Mouse (Mus musculus) regulatory T cell (primary cell): ENCODE results near the gene Aff3.

Source experiments
- in situ Hi-C: fragments of 300-600 bp; cut with MboI, MseI; formaldehyde crosslinking; loops from one replicate; pipeline ENCODE4 v1.15.1; 2025; ENCODE audit warnings: high pct_unique_total_duplicates

Aff3 gene

DNA sequence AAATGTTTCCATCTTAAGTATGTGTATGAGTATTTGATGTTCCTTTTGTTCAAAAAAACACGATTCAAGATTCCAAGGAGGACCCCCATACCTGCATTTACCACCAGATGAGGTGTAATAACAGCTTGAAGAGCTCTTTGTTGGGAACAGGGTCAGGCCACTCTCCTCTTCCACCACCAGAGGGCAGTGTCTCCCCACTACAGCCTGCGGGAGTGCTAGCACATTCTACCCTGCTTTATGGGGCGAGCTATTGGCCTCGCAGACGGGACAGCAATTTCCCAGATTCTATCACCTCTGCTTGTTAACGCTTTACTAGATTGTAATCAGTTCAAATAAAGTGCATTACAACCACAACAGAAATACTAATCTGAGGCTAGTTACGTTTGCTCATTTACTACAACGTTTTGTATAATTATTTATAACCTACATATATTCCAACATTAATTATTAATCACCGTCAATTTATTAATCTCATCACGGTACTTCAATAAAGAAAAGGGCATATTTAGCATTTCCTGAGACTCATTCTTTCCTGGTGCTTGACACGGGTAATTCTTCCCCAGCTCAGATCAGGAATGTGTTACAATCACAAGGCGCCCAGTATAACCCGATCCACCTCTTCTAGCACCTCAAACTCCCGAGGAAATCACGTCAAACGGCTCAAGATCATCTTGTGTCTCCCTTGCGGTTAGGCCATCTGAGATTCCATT, 479.1 kb downstream of the Aff3 start:
- in situ Hi-C loops: loop anchor here (5.0 kb wide), 1 partner anchor 602 kb away; no protein-coding TSS in a partner anchor

DNA sequence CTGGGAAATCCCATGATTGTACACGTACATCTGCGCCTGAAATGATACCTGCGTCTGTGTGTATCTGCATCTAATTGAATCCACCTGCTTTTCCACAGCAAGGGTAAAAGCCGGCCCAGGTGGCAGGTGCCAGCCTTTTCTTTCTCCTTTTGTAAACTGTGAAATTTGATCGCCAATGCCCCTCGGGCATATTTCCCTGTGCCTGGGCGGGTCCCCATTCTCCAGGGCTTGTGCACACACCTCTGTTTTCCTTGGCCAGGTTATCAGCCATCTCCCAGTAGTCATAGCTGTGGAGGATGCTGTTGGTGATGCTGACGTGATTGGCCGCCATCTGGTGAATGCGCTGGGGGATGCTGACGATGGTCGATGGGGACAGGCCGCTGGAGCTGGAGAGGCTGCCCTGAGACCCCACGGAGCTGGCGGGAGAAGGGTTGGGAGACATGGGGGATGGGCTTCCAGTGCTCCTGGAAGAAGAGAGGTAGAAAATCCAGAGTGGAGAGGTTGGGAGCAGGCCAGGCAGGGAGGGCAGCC, 483.7 kb downstream of the Aff3 start:
- in situ Hi-C loops: no loop called here

DNA sequence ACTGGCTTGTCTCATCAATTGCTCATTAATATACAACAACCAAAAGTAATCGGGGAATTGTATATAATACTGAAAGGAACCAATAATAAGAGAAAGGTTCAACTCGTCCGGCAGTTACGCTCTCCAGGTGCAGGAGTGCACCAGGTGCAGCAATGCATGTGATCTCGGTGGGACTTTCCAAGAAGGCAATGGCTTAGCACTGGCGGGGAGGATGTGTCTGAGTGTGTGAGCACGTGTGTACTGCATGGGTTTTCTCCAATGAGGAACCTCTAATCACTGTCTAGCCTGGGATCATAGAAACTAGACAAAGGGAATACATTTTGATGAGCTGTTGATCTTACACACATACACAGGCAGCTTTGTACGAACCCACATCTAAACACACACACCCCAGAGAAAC, 485.8 kb downstream of the Aff3 start:
- in situ Hi-C loops: no loop called here

DNA sequence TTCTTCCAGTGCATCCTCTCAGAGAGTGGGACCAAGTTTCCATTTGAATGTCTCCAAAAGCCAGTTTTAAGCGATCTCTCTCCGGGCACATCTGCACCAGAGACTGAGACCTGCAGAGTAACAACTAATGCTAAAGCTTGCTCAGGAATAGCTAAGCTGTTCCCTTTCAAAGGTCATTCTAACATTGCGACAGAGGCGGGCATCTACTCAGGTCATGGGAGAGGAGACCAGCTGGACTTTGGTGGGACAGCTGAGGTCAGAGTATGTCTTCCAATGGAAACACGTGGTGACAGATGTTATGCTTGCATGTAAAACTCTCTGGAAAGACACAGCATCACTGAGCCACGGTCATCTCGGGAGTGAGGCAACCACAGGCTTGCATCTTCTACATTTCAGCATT, 488.7 kb downstream of the Aff3 start:
- in situ Hi-C loops: no loop called here

DNA sequence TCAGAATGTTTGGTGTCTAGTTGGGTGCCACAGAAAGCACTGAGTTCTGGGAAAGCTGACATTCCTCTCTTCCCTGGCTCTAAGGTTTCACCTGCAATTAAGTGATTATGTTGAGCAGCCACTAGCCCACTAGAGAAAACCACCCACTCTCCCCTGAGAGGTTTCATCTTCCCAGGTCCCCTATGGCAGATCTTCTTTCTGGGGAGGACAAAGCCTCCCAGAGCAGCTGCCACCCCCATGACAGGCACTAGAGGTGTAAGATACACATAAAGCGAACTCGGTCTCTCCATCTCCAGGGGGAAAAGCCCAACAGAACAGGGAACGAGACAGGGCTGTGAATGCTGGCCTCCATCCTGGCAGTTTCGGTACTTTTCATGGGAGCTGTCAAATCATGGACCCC, 492.9 kb downstream of the Aff3 start:
- in situ Hi-C loops: no loop called here

DNA sequence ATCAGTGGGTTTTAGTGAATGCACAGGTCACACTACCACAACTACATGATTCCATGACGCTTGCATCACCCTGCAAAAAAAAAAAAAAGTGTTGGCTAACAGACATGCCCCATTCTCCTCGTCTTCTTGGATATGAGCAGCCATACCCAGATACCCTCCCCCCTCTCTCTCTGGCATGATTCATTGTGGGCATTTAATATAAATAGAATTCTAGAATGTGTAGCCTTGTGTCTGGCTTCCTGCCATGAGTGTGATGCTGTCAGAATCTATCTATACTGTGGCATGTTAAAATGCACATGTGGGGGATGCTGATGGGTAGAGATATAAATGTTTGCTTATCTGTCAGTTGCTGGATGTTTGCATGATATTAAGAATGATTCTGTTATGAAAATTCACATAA, 499.1 kb downstream of the Aff3 start:
- in situ Hi-C loops: no loop called here

DNA sequence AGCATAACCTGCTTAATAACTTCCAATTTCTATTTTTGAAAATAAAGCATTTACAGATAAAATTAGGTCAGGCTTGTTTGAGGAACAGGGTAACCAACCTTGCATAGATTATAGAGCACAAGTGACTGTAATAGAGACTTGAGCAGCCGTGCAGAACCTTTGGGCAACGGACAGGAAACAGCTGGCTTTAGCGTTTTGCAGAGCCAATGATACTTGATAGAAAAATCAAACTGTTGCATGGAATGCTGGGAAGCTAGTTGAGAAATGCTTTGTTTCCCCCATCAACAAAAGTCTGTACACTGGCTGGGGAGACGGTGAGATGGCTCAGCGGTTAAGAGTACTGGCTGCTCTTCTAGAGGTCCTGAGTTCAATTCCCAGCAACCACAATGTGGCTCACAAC, 514.7 kb downstream of the Aff3 start:
- in situ Hi-C loops: no loop called here

DNA sequence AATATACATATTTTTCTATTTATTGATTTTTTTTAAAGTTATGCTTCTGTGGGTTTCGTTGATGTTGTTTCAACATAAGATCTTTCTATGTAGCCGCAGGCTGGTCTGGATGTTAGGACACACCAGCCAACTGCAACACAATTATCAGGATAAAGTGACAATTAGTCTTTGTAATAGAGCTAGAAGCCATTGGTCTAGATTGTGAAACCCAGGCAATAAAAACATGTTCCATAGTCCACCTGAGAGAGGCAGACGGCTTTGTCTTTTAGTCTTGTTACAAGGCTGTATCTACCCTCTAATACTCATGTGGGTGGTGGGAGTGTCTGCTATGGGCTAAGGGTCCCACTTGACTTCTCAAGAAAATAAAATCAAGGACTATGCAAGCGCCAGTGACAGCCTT, 518.7 kb downstream of the Aff3 start:
- in situ Hi-C loops: no loop called here

DNA sequence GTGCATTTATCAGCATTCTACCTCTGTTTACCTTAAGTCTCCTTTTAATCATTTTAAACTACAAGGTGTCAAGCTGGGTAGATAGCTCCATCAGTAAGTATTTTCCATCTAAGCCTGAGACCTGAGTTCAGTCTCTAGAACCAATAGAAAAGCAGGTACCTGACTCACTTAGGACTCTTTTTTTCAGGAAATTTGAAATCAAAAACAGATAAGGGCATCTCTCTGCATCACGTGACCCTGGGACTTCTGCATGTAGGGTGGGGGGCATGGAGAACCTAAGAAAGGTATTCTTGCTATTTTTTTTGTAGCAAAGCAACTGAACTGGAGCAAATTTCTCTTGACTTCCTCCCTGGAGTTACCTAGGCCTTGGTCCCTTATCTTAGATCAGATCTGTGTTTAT, 523.4 kb downstream of the Aff3 start:
- in situ Hi-C loops: no loop called here

DNA sequence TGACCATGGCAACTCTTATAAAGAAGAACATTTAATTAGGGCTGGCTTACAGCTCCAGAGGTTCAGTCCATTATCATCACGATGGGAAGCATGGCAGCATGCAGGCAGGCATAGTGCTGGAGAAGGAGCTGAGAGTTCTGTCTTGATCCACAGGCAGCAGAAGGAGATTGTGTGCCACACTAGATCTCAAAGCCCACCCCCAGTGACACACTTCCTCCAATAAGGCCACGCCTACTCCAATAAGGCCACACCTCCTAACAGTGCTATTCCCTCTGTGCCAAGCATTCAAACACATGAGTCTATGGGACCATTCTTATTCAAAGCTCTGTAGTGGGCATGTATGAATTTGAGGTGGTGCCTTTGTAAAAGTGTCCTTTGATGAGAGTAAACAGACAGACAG, 523.8 kb downstream of the Aff3 start:
- in situ Hi-C loops: no loop called here

DNA sequence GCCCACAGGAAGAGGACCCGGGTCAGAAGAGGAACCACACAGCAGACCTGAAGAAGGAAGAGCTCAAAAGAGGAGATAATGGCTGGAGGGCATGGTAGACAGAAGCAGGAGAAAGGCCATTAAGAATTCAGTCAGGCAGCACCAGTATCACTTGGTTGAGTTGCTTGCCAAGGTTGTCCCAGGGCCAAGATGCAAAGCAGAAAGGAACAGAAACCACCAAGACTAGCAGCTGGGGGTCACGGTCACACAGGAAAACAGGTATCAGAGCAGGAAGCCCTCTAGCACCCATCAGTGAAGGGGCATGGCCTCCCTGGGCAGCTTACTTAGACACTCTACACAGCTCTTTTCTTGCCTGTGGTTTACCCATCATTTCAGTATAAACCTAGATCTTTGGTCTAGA, 525.4 kb downstream of the Aff3 start:
- in situ Hi-C loops: loop anchor here (10.0 kb wide), 1 partner anchor 1795 kb away; no protein-coding TSS in a partner anchor

DNA sequence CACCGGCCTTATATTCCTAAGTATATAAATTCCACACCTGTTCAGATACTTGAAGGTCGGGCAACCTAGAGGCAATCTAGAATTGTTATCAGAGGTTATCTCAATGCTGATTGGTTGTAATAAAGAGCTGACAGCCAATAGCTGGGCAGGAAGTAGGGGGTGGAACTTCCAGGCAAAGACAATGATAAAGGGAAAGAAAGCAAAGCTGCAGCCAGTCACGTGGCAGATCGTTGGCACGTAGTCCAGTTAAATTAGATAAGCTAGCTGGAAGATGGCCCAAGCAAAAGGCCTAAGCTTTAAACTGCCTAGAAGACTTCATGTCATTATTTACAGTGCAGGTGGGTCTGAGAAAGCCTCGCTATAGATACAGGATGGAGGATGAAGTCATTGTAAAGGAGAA, 531.8 kb downstream of the Aff3 start:
- in situ Hi-C loops: loop anchor here (10.0 kb wide), 1 partner anchor 1802 kb away; no protein-coding TSS in a partner anchor

DNA sequence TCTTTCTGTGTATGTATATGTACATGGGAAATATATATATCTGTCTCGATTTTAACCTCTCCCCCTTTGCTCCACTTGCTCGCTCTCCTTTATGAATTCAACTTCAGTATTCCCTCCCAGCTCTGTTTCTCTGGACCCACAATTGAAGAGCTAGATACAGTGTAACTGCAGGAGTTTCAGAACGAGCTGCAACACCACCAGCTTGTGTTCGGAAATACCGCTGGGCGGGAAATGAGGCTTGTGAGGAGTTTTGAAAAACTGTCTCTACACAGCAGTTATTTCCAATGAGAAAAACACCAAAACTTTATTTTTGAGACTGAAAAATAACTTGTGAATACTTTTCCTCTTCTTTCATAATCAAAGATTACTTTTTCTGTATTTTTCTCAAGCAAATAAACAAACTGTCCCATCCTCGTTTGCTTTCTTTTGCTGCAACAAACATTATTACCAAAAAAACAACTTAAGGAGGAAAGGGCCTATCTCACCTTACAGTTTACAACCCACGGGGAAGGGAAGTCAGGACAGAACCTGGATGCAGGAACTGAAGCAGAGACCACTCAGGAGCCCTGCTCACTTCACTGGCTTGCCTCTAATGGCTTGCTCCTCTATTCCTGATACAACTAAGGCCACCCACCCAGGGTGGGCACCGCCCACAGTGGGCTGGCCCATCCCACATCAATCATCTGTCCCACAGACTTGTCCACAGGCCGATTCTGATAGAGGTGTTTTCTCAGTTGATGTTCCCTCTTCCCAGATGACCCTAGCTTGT, 533.9 kb downstream of the Aff3 start:
- in situ Hi-C loops: loop anchor here (10.0 kb wide), 1 partner anchor 1804 kb away; no protein-coding TSS in a partner anchor

DNA sequence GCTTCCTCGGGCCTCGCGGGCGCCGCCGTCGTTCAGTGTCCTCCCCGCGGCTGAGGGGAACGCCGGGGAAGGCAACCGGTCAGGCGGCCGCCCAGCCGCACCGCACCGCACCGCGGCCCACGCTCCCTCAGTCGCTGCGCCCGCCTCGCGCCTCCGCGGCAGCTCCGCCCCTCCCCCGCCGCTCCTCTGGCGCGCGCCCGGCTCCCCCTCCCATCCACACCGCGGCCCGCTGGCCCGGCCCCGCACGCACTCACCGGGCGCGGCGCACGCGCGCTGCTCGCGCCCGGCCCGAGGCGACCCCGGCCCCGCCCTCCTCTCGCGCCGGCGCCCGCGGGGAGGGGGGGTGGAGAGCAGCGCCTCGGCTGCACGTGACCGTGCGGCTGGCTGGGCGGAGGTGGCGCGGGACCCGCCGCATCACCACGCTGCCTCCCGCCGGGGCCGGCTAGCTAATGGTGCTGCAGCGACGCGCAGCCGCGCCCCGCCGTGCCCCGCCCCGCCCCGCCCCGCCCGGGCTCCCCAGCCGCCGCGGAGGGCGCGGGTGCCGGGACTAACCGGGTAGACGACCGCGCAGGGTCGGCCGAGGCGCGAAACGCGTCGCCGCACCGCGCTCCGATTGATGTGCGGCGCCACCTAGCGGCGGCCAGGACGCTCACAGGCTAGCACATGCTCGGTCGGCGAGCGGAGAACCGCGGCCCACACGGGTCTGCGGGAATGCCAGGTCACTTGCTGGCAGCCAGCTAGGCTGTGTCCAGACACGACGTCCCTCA, 535.1 kb downstream of the Aff3 start, which contains the start of gene Rev1:
TSS of gene Rev1 (minus strand) at position 301 of the 767 bp plus-strand sequence.
- in situ Hi-C loops: loop anchor here (5.0 to 10.0 kb wide), 3 partner anchors 232 to 1805 kb away; partner anchors contain the start of gene Cox5b

DNA sequence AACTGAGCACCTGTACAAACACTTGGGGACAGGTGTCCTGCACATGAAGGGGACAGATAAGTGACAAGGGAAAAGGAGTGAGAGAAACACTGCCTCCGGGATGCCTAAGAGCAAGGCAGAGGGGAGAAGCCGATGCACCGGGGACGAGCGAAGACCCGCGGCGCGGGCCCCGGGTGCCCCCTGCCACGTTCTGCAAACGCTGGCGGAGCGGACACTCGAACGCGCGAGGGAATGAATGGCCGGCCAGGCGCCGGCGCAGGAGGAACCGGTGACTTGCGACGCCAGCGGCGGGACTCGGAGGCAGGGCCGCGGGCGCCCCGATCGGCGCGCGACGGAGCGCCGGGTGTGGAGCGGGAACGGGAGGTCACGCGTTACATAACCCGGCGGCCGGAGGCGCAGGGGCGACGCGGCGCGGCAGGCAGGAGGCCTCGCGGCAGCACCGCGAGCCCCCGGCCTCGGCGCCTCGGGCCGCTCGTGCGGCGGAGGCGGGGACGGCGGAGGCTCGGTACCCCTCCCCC, 535.8 kb downstream of the Aff3 start:
- in situ Hi-C loops: loop anchor here (5.0 to 10.0 kb wide), 2 partner anchors 232 to 1434 kb away; partner anchors contain the start of gene Cox5b
